Mouse (Mus musculus) forebrain, embryonic 14.5 days (tissue): ENCODE data around the gene Tdp2. TPM values are rescaled to one million over a fixed set of nuclear protein-coding genes. Genes with fewer than 3 reads are reported as not detected.

Source experiments
- ATAC-seq: fragments of 200-750 bp; cut with Nextera tagmentation; 2 replicates; pipeline ENCODE4 v1.8.0; 2017; ENCODE audit warnings: mild to moderate bottlenecking, moderate library complexity
- DNase-seq: peaks from one replicate; pipeline ENCODE4 v3.0.0-alpha.2; 2015; ENCODE audit warnings: low spot score
- H3K27ac ChIP-seq: fragments of 300-500 bp; sonication (generic); 2 replicates; pipeline ENCODE4 v1.5.1; 2014; ENCODE audit warnings: low read depth, mild to moderate bottlenecking, control low read depth, low read length, moderate library complexity
- H3K27me3 ChIP-seq: fragments of 300-500 bp; sonication (generic); replicated peaks from 2 replicates; pipeline ENCODE4 v1.6.1; 2014; ENCODE audit warnings: low read length, control low read depth, mixed read lengths; ENCODE audit not compliant: control insufficient read depth, insufficient read depth
- H3K36me3 ChIP-seq: fragments of 300-500 bp; sonication (generic); 2 replicates; pipeline ENCODE4 v1.6.1; 2014; ENCODE audit warnings: low read length, control low read depth; ENCODE audit not compliant: control insufficient read depth, insufficient read depth
- H3K4me1 ChIP-seq: fragments of 300-500 bp; sonication (generic); 2 replicates; pipeline ENCODE4 v1.6.1; 2014; ENCODE audit warnings: antibody characterized with exemption, low read length, control low read depth; ENCODE audit not compliant: control insufficient read depth, insufficient read depth
- H3K4me2 ChIP-seq: fragments of 300-500 bp; sonication (generic); 2 replicates; pipeline ENCODE4 v1.6.1; 2014; ENCODE audit warnings: mild to moderate bottlenecking, control low read depth, low read length
- H3K4me3 ChIP-seq: fragments of 300-500 bp; sonication (generic); 2 replicates; pipeline ENCODE4 v1.5.1; 2014; ENCODE audit warnings: low read depth, low read length, control low read depth
- H3K9ac ChIP-seq: fragments of 300-500 bp; sonication (generic); 2 replicates; pipeline ENCODE4 v1.6.1; 2014; ENCODE audit warnings: mild to moderate bottlenecking, low read length, control low read depth, moderate library complexity
- H3K9me3 ChIP-seq: fragments of 300-500 bp; sonication (generic); replicated peaks from 2 replicates; pipeline ENCODE4 v1.6.1; 2016; ENCODE audit warnings: low read length, control low read depth, mixed read lengths; ENCODE audit not compliant: control insufficient read depth
- WGBS: fragments of 180-500 bp; shearing (Covaris S2); extraction: QIAGEN DNeasy Blood & Tissue Kit; methylation state at CpG from one replicate; pipeline ENCODE4 v1.1.7; 2014; 5-methylcytosine and 5-hydroxymethylcytosine counted together
- polyA plus RNA-seq: library from polyadenylated mRNA; unstranded; fragments of >200 nt; fragmentation: Nextera tagmentation; extraction: Ambion mirVana; gene quantifications from 2 replicates; pipeline ENCODE4 v1.2.1, GENCODE M21; 2014

The Tdp2 gene
- polyA plus RNA-seq, 1 experiment from 2014 or later, result 44.9 TPM

GRCm38 (mm10) chr13:24816125-24817092, 15.1 kb upstream of the Tdp2 start:
- no peak overlapping the region for H3K9ac ChIP-seq
- peaks cover 45% of the 10 kb centered on the region for H3K36me3 ChIP-seq
- H3K9me3 ChIP-seq, result no peaks in the 10 kb centered on the region
- no peak for DNase-seq
- H3K4me2 ChIP-seq, result no peak overlapping the region
- no peak overlapping the region for H3K4me3 ChIP-seq
- ATAC-seq, result peak; percentile 68
- WGBS, result 59% methylated on average over 4 of the region's 4 CpGs
- H3K27me3 ChIP-seq, result no peaks in the 10 kb centered on the region
- H3K4me1 ChIP-seq, result no peaks in the 10 kb centered on the region
- no peak overlapping the region for H3K27ac ChIP-seq

GRCm38 (mm10) chr13:24819931-24820330, 11.5 kb upstream of the Tdp2 start:
- Histone ChIP-seq H3K27ac (no peak overlapping the region), H3K4me3 (no peak overlapping the region), H3K4me2 (no peak overlapping the region), H3K9me3 (no peaks in the 10 kb centered on the region), H3K4me1 (no peaks in the 10 kb centered on the region), H3K36me3 (peaks cover 15% of the 10 kb centered on the region), H3K27me3 (no peaks in the 10 kb centered on the region), H3K9ac (no peak overlapping the region)
- 64% methylated on average over 1 of the region's 1 CpGs for WGBS
- ATAC-seq (no peak), DNase-seq (no peak)

GRCm38 (mm10) chr13:24822663-24823343, 8.7 kb upstream of the Tdp2 start:
- ATAC-seq, result no peak
- H3K4me3 ChIP-seq, result no peak overlapping the region
- 91% methylated on average over 16 of the region's 16 CpGs for WGBS

GRCm38 (mm10) chr13:24824647-24825046, 6.8 kb upstream of the Tdp2 start:
- no peaks in the 10 kb centered on the region for H3K4me1 ChIP-seq
- 91% methylated on average over 4 of the region's 4 CpGs for WGBS
- H3K27ac ChIP-seq, result no peak overlapping the region
- H3K9ac ChIP-seq, result no peak overlapping the region
- no peak overlapping the region for H3K4me2 ChIP-seq
- no peaks in the 10 kb centered on the region for H3K9me3 ChIP-seq
- 0 out of 2 replicates have a peak, but pooled peaks cover 4% of the 10 kb centered on the region for H3K36me3 ChIP-seq
- H3K4me3 ChIP-seq, result no peak overlapping the region
- ATAC-seq (no peak), DNase-seq (no peak)
- H3K27me3 ChIP-seq, result no peaks in the 10 kb centered on the region

More at GRCm38 (mm10) chr13:24822663-24823343, 8.7 kb upstream of the Tdp2 start:
- H3K27ac ChIP-seq, result no peak overlapping the region
- H3K4me2 ChIP-seq, result no peak overlapping the region
- H3K9me3 ChIP-seq, result no peaks in the 10 kb centered on the region
- no peaks in the 10 kb centered on the region for H3K4me1 ChIP-seq
- no peaks in the 10 kb centered on the region for H3K27me3 ChIP-seq
- H3K36me3 ChIP-seq, result peaks cover 5% of the 10 kb centered on the region; the same call in 1 of the 2 replicates
- no peak overlapping the region for H3K9ac ChIP-seq
- DNase-seq, result no peak

GRCm38 (mm10) chr13:24825587-24825986, 5.9 kb upstream of the Tdp2 start:
- Histone ChIP-seq H3K9ac (no peak overlapping the region), H3K36me3 (no peaks in the 10 kb centered on the region), H3K27ac (no peak overlapping the region), H3K9me3 (no peaks in the 10 kb centered on the region), H3K4me3 (no peak overlapping the region), H3K4me2 (no peak overlapping the region), H3K4me1 (no peaks in the 10 kb centered on the region), H3K27me3 (no peaks in the 10 kb centered on the region)
- no peak for DNase-seq
- no peak for ATAC-seq
- WGBS, result 91% methylated on average over 4 of the region's 4 CpGs

- DNase-seq (no peak), ATAC-seq (no peak)
- H3K4me1 ChIP-seq, result no peaks in the 10 kb centered on the region
- no peaks in the 10 kb centered on the region for H3K27me3 ChIP-seq
- no peak overlapping the region for H3K4me2 ChIP-seq
- H3K9me3 ChIP-seq, result no peaks in the 10 kb centered on the region
- H3K27ac ChIP-seq, result no peak overlapping the region
- H3K36me3 ChIP-seq, result no peaks in the 10 kb centered on the region
- H3K9ac ChIP-seq, result no peak overlapping the region
- 88% methylated on average over 7 of the region's 7 CpGs for WGBS
- H3K4me3 ChIP-seq, result no peak overlapping the region
Measured at GRCm38 (mm10) chr13:24826116-24826515, 5.4 kb upstream of the Tdp2 start.

- no peaks in the 10 kb centered on the region for H3K27me3 ChIP-seq
- ATAC-seq, result no peak
- peaks cover 16% of the 10 kb centered on the region for H3K4me1 ChIP-seq
- H3K4me2 ChIP-seq, result peak overlapping the region; percentile 80
- H3K27ac ChIP-seq, result no peak overlapping the region
- H3K4me3 ChIP-seq, result peak overlapping the region; percentile 84
- 2% methylated on average over 20 of the region's 20 CpGs for WGBS
- H3K9me3 ChIP-seq, result no peaks in the 10 kb centered on the region
- no peak for DNase-seq
- peak overlapping the region; percentile 96 for H3K9ac ChIP-seq
- H3K36me3 ChIP-seq, result no peaks in the 10 kb centered on the region
Measured at GRCm38 (mm10) chr13:24830756-24831352, 625 bp upstream of the Tdp2 start.

- peak overlapping the region; percentile 80 for H3K4me2 ChIP-seq
- H3K4me3 ChIP-seq, result peak overlapping the region; percentile 84
- H3K27me3 ChIP-seq, result no peaks in the 10 kb centered on the region
- 3% methylated on average over 21 of the region's 21 CpGs for WGBS
- H3K9me3 ChIP-seq, result no peaks in the 10 kb centered on the region
- H3K27ac ChIP-seq, result peak overlapping the region; percentile 94
- H3K4me1 ChIP-seq, result peaks cover 16% of the 10 kb centered on the region
- DNase-seq (peak; percentile 53), ATAC-seq (no peak; the same call in 1 of the 2 replicates)
- H3K36me3 ChIP-seq, result 0 out of 2 replicates have a peak, but pooled peaks cover under 1% of the 10 kb centered on the region
- H3K9ac ChIP-seq, result peak overlapping the region; percentile 96
Measured at GRCm38 (mm10) chr13:24832131-24832810, 792 bp downstream of the Tdp2 start.
